Mouse (Mus musculus): ENCODE results near the gene Mcu. TPM values are rescaled to one million over a fixed set of nuclear protein-coding genes. Genes with fewer than 3 reads are reported as not detected.

The Mcu gene
- total and polyA plus RNA-seq, 3 experiments, result 4.9 to 5.7 (median 5.3) TPM

GRCm38 (mm10) chr10:59600516-59600915 is 16.0 kb downstream of the Mcu start:
- in situ Hi-C loops (cut with MboI; ENCODE audit: low pct_ligation_motif_present, low pct_unique_long_range_greater_than_20kb, low sequenced_read_pairs), result no loop called here
- no peaks in the 10 kb centered on the region for H3K9me3 ChIP-seq (replicated peaks; ENCODE audit: low read length)
- TF ChIP-seq EP300 (IDR thresholded peaks at IDR 0.05; ENCODE audit: low read length), result no peak
- TF ChIP-seq USF1 (IDR thresholded peaks at IDR 0.05; ENCODE audit: low read depth, low read length), result no peak
- no peak for TF ChIP-seq MYC (IDR thresholded peaks at IDR 0.05; ENCODE audit: low read depth, low read length)
- TF ChIP-seq UBTF (IDR thresholded peaks at IDR 0.05; ENCODE audit: low read depth, low read length), result no peak
- no peak for TF ChIP-seq JUND (conservative IDR thresholded peaks at IDR 0.05; ENCODE audit: low read depth, low read length)
- TF ChIP-seq POLR2AphosphoS2 (IDR thresholded peaks at IDR 0.05; ENCODE audit: low read depth, low read length), result no peak
- no peak for TF ChIP-seq ELF1 (IDR thresholded peaks at IDR 0.05; ENCODE audit: low read depth, low read length)
- no peak for TF ChIP-seq POLR2A (IDR thresholded peaks at IDR 0.05; ENCODE audit: low read depth, low read length)
- no peak for TF ChIP-seq PAX5 (IDR thresholded peaks at IDR 0.05; ENCODE audit: low read length)
- no peak for TF ChIP-seq CHD1 (IDR thresholded peaks at IDR 0.05; ENCODE audit: low read depth, low read length)
- no peak for TF ChIP-seq NRF1 (IDR thresholded peaks at IDR 0.05; ENCODE audit: low read depth, low read length)
- TF ChIP-seq USF2 (conservative IDR thresholded peaks at IDR 0.05; ENCODE audit: low read depth, low read length), result no peak
- no peak for TF ChIP-seq ZKSCAN1 (IDR thresholded peaks at IDR 0.05; ENCODE audit: borderline replicate concordance, low read depth, low read length)
- TF ChIP-seq MEF2A (IDR thresholded peaks at IDR 0.05; ENCODE audit: borderline replicate concordance, low read depth, low read length), result no peak
- no peak for TF ChIP-seq TCF12 (IDR thresholded peaks at IDR 0.05; ENCODE audit: low read depth, low read length)
- H3K9ac ChIP-seq (ENCODE audit: insufficient read depth, low read depth), result no peak overlapping the region
- no peak for DNase-seq (ENCODE audit: extremely low read depth)
- no peaks in the 10 kb centered on the region for H3K79me2 ChIP-seq (replicated peaks; ENCODE audit: control insufficient read depth, extremely low read depth, insufficient read depth, poor library complexity, severe bottlenecking)
- dilution Hi-C loops (cut with MboI; ENCODE audit: extremely low pct_ligation_motif_present, extremely low pct_unique_long_range_greater_than_20kb, low sequenced_read_pairs), result no loop called here
- H3K4me3 ChIP-seq (replicated peaks in 1 of 3; ENCODE audit: low read depth in 2 of 3, low read length in 2 of 3, poor library complexity in 1 of 3), result no peak overlapping the region
- H3K4me1 ChIP-seq (ENCODE audit: control insufficient read depth in 1 of 2, insufficient read depth in 2 of 2), result peaks cover 0 to 4% of the 10 kb centered on the region in 2 experiments; a peak in 2 of 4 replicates
- no peak overlapping the region for H3K4me2 ChIP-seq (ENCODE audit: insufficient read depth, low read depth, poor library complexity, severe bottlenecking)
- no peak overlapping the region for H3K27ac ChIP-seq (ENCODE audit: insufficient read depth, low read depth)
- peaks cover 0 to 3% of the 10 kb centered on the region in 2 experiments for H3K36me3 ChIP-seq (replicated peaks in 1 of 2; ENCODE audit: control insufficient read depth in 1 of 2, insufficient read depth in 1 of 2, low read length in 1 of 2)
- H3K27me3 ChIP-seq (replicated peaks), result no peaks in the 10 kb centered on the region

- in situ Hi-C loops (cut with MboI; ENCODE audit: low pct_ligation_motif_present, low pct_unique_long_range_greater_than_20kb, low sequenced_read_pairs) (no loop called here), dilution Hi-C loops (cut with MboI; ENCODE audit: extremely low pct_ligation_motif_present, extremely low pct_unique_long_range_greater_than_20kb, low sequenced_read_pairs) (no loop called here)
- DNase-seq (ENCODE audit: extremely low read depth), result peak; percentile 64
- Histone ChIP-seq H3K27ac (ENCODE audit: insufficient read depth, low read depth) (no peak overlapping the region), H3K9ac (ENCODE audit: insufficient read depth, low read depth) (no peak overlapping the region), H3K36me3 (replicated peaks in 1 of 2; ENCODE audit: control insufficient read depth in 1 of 2, insufficient read depth in 1 of 2, low read length in 1 of 2) (peaks cover 0 to 3% of the 10 kb centered on the region in 2 experiments), H3K27me3 (replicated peaks) (no peaks in the 10 kb centered on the region), H3K4me2 (ENCODE audit: insufficient read depth, low read depth, poor library complexity, severe bottlenecking) (no peak overlapping the region; the same call in 1 of the 2 replicates), H3K4me1 (ENCODE audit: control insufficient read depth in 1 of 2, insufficient read depth in 2 of 2) (peaks cover 12 to 34% of the 10 kb centered on the region in 2 experiments), H3K79me2 (replicated peaks; ENCODE audit: control insufficient read depth, extremely low read depth, insufficient read depth, poor library complexity, severe bottlenecking) (no peaks in the 10 kb centered on the region), H3K9me3 (replicated peaks; ENCODE audit: low read length) (no peaks in the 10 kb centered on the region), H3K4me3 (replicated peaks in 1 of 3; ENCODE audit: low read depth in 2 of 3, low read length in 2 of 3, poor library complexity in 1 of 3) (no peak overlapping the region)
- TF ChIP-seq GABPA (IDR thresholded peaks at IDR 0.05; ENCODE audit: insufficient replicate concordance, low read depth, low read length) (no peak), MAZ (IDR thresholded peaks at IDR 0.05; ENCODE audit: low read depth, low read length) (no peak), RCOR1 (conservative IDR thresholded peaks at IDR 0.05; ENCODE audit: low read depth, low read length) (no peak), CTCF (conservative IDR thresholded peaks at IDR 0.05 in 1 of 2, IDR thresholded peaks at IDR 0.05 in 1 of 2; ENCODE audit: low read depth in 2 of 2, low read length in 2 of 2) (peak in 1 of 2 experiments; percentile 28; a peak in 2 of 4 replicates), RAD21 (IDR thresholded peaks at IDR 0.05; ENCODE audit: low read depth, low read length) (peak; percentile 0), USF1 (IDR thresholded peaks at IDR 0.05; ENCODE audit: low read depth, low read length) (no peak)
Measured at GRCm38 (mm10) chr10:59593826-59594570, 22.5 kb downstream of the Mcu start.
